ENCODE assay signal across 8 mouse cellular contexts in genomic region chr3:16466388-16466787, GRCm38 (mm10).
DNase-seq lines count a peak whose midpoint lies in the region; ATAC-seq lines count a peak whose summit lies in the region.

No protein-coding gene starts in this region.

- no peaks in the 10 kb centered on the region for H3K36me3 ChIP-seq in hindbrain, embryonic 12.5 days
- H3K36me3 ChIP-seq in midbrain, embryonic 14.5 days (ENCODE audit: control insufficient read depth, insufficient read depth, low read length) = no peaks in the 10 kb centered on the region

- 12% methylated on average over 9 of the region's 9 CpGs for WGBS in hindbrain, embryonic 12.5 days
- 11% methylated on average over 9 of the region's 9 CpGs for WGBS in midbrain, embryonic 14.5 days

- H3K27ac ChIP-seq in hindbrain, embryonic 12.5 days = no peak overlapping the region
- H3K27ac ChIP-seq in midbrain, embryonic 14.5 days (replicated peaks; ENCODE audit: low read depth, low read length) = peak overlapping the region; percentile 23; the same call in 1 of the 2 replicates

- no peaks in the 10 kb centered on the region for H3K27me3 ChIP-seq in hindbrain, embryonic 12.5 days
- no peaks in the 10 kb centered on the region for H3K27me3 ChIP-seq in midbrain, embryonic 14.5 days (ENCODE audit: control insufficient read depth, insufficient read depth, low read length)

- H3K4me1 ChIP-seq in hindbrain, embryonic 12.5 days = no peaks in the 10 kb centered on the region
- H3K4me1 ChIP-seq in midbrain, embryonic 14.5 days (ENCODE audit: control insufficient read depth, insufficient read depth, low read length) = no peaks in the 10 kb centered on the region

- peak; percentile 70 for ATAC-seq in hindbrain, embryonic 12.5 days (ENCODE audit: low FRiP score)
- peak; percentile 83 for ATAC-seq in midbrain, embryonic 14.5 days (ENCODE audit: low FRiP score, low TSS enrichment)
- ATAC-seq in inflammation-experienced regulatory T-cells, adult 6 months = no peak

- no peak overlapping the region; the same call in 1 of the 2 replicates for H3K9ac ChIP-seq in hindbrain, embryonic 12.5 days
- H3K9ac ChIP-seq in midbrain, embryonic 14.5 days (replicated peaks; ENCODE audit: low read length) = no peak overlapping the region; the same call in 1 of the 2 replicates

- no peak overlapping the region for H3K4me3 ChIP-seq in hindbrain, embryonic 12.5 days
- peak overlapping the region; percentile 3; the same call in 1 of the 2 replicates for H3K4me3 ChIP-seq in midbrain, embryonic 14.5 days (replicated peaks; ENCODE audit: low read depth, low read length)

- H3K9me3 ChIP-seq in hindbrain, embryonic 12.5 days (replicated peaks) = no peaks in the 10 kb centered on the region
- H3K9me3 ChIP-seq in midbrain, embryonic 14.5 days (ENCODE audit: control insufficient read depth, low read length) = no peaks in the 10 kb centered on the region

- peak; percentile 13 to 66 for DNase-seq in adrenal gland, adult (ENCODE audit: inconsistent age in 2 of 2, low spot score in 1 of 2)
- DNase-seq in adrenal gland, postnatal 4 days (ENCODE audit: low spot score in 2 of 2) = no peak
- peak; percentile 76 for DNase-seq in NIH3T3 (ENCODE audit: low read depth)
- DNase-seq in embryo, embryonic 10 days (ENCODE audit: low spot score) = peak; percentile 82
- peak; percentile 69 to 76 for DNase-seq in left cerebral cortex, adult 18-20 months (ENCODE audit: low spot score in 2 of 2)
- DNase-seq in midbrain, embryonic 14.5 days = peak; percentile 93

- peak overlapping the region; percentile 39 for H3K4me2 ChIP-seq in hindbrain, embryonic 12.5 days (replicated peaks)
- H3K4me2 ChIP-seq in midbrain, embryonic 14.5 days (ENCODE audit: low read length) = peak overlapping the region; percentile 46

Comparison
In these comparisons a context has a peak if more than half of its experiments do, and no peak if none do; other contexts are left out.
1. DNase-seq: peak in adrenal gland, adult (2 of 2), NIH3T3 (single experiment), embryo, embryonic 10 days (single experiment), left cerebral cortex, adult 18-20 months (2 of 2) and midbrain, embryonic 14.5 days (single experiment); none in adrenal gland, postnatal 4 days (0 of 2).